Mouse (Mus musculus) CH12.LX (cell line): ENCODE results near the gene Adm.

Source experiments
- CHD1 ChIP-seq: IDR thresholded peaks from 2 replicates; pipeline ENCODE4 v1.6.1; 2012; ENCODE audit warnings: low read depth, low read length, improper control_type of control experiment, inconsistent platforms
- CTCF ChIP-seq, 2 experiments: IDR thresholded peaks in 1 of 2; conservative IDR thresholded peaks in 1 of 2; 2 replicates each; pipeline ENCODE4 v1.5.1; 2011 to 2012; ENCODE audit warnings: low read depth in 2 of 2, low read length in 2 of 2, improper control_type of control experiment in 1 of 2, inconsistent platforms in 1 of 2, mild to moderate bottlenecking in 1 of 2, moderate library complexity in 1 of 2
- EP300 ChIP-seq: IDR thresholded peaks from 2 replicates; pipeline ENCODE4 v1.6.1; 2011; ENCODE audit warnings: low read length, improper control_type of control experiment
- ETS1 ChIP-seq: conservative IDR thresholded peaks from 2 replicates; pipeline ENCODE4 v1.6.1; 2012; ENCODE audit warnings: low read depth, mild to moderate bottlenecking, inconsistent platforms, low read length, improper control_type of control experiment, moderate library complexity
- GABPA ChIP-seq: IDR thresholded peaks from 2 replicates; pipeline ENCODE4 v1.6.1; 2012; ENCODE audit warnings: low read depth, low read length, improper control_type of control experiment, inconsistent platforms; ENCODE audit not compliant: insufficient replicate concordance
- KAT2A ChIP-seq: IDR thresholded peaks from 2 replicates; pipeline ENCODE4 v1.6.1; 2012; ENCODE audit warnings: low read length, improper control_type of control experiment, inconsistent platforms; ENCODE audit not compliant: insufficient replicate concordance
- MAX ChIP-seq: IDR thresholded peaks from 2 replicates; pipeline ENCODE4 v1.6.1; 2011; ENCODE audit warnings: low read length, improper control_type of control experiment
- MAZ ChIP-seq: IDR thresholded peaks from 2 replicates; pipeline ENCODE4 v1.6.1; 2012; ENCODE audit warnings: low read depth, mild to moderate bottlenecking, inconsistent platforms, low read length, improper control_type of control experiment, moderate library complexity
- NRF1 ChIP-seq: IDR thresholded peaks from 2 replicates; pipeline ENCODE4 v1.6.1; 2014; ENCODE audit warnings: low read depth, mild to moderate bottlenecking, inconsistent platforms, low read length, improper control_type of control experiment, moderate library complexity
- POLR2A ChIP-seq: IDR thresholded peaks from 2 replicates; pipeline ENCODE4 v1.6.1; 2011; ENCODE audit warnings: low read depth, mild to moderate bottlenecking, improper control_type of control experiment, low read length
- UBTF ChIP-seq: IDR thresholded peaks from 2 replicates; pipeline ENCODE4 v1.6.1; 2012; ENCODE audit warnings: low read depth, mild to moderate bottlenecking, inconsistent platforms, low read length, improper control_type of control experiment, moderate library complexity
- USF1 ChIP-seq: IDR thresholded peaks from 2 replicates; pipeline ENCODE4 v1.6.1; 2014; ENCODE audit warnings: low read depth, mild to moderate bottlenecking, inconsistent platforms, low read length, improper control_type of control experiment
- ZC3H11A ChIP-seq: IDR thresholded peaks from 2 replicates; pipeline ENCODE4 v1.6.1; 2012; ENCODE audit warnings: low read depth, mild to moderate bottlenecking, inconsistent platforms, low read length, improper control_type of control experiment
- ZMIZ1 ChIP-seq: IDR thresholded peaks from 2 replicates; pipeline ENCODE4 v1.6.1; 2012; ENCODE audit warnings: low read depth, mild to moderate bottlenecking, inconsistent platforms, low read length, improper control_type of control experiment

DNA sequence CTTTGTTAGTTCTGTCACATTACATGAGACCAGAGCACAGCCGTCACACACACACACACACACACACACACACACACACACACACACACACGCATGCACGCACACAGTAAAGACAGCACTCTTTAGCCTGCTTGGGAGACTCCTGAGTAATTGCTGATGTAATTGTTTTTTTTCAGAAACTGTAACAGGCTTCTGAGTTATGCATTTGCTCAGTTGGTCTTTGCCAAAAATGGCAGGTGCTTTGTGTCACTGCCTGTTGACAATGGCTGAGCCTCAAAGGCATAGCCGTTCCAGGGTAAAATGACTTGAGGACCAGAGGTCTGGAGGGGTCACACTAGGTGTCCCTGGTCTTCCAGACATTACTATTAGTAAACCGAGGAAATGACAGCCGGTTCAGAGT is 40.8 kb downstream of the Adm start:
- TF ChIP-seq GABPA (no peak), ETS1 (no peak), ZC3H11A (no peak), POLR2A (no peak), NRF1 (no peak), EP300 (no peak), CTCF (conservative IDR thresholded peaks at IDR 0.05 in 1 of 2, IDR thresholded peaks at IDR 0.05 in 1 of 2; ENCODE audit: low read depth in 2 of 2, low read length in 2 of 2) (no peak), CHD1 (no peak), USF1 (no peak), MAZ (no peak), ZMIZ1 (no peak), MAX (no peak), KAT2A (no peak), UBTF (no peak)
